Mouse (Mus musculus): ENCODE data around the gene Spta1. TPM values are rescaled to one million over a fixed set of nuclear protein-coding genes. Genes with fewer than 3 reads are reported as not detected.

The Spta1 gene
- under 1 TPM in 1 of 2 experiments, not detected in 1; 0.05 TPM for total RNA-seq (2021)
- long read RNA-seq, experiment 1: 0 reads
- long read RNA-seq, experiment 2: 0 reads

DNA sequence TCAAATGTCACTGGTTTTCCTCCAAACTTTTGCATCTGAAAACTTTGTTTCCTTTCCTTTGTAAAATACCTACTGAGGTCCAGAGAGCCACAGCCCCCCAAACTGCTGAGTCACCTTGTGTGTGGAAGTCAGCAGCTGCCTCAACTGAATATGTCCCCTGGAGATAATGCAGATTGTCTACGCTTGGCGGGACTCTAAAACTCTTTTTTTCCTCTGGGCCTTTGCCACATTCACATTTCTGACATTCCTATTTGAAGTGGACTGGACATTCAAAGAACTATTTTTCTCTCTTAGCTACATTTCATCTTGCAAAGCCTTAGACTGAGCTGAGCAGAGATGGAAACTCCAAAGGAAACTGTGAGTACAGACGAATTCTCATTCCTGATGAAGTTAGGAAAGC is at the start of gene Spta1:
Spta1 (plus strand) TSS at position 172 of the 400 bp plus-strand sequence.
- TF ChIP-seq CTCF (conservative IDR thresholded peaks at IDR 0.05): no peak
- Histone ChIP-seq H3K4me3 (no peak within 1 kb of the TSS), H3K27ac (no peak within 1 kb of the TSS)
- no peak for DNase-seq (ENCODE audit: low spot score in 2 of 2)

DNA sequence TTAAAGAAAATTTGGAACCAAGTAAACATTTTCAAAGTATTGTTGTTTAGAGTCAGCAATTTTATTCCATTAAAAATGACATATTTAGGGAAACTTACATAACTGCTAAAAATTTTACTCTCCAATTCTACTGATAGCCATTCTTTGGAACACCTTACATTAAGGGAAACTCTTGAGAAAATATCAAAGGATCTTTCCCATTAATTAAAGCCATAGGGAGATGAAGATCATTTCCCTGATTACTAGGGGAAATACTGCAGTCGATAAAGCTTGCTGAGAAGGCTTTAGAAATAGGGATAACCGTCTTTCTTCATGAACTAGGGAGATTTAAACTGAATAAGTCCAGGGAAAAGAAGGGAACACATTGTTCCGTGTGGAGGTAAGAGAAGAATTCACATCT is 41.4 kb upstream of the Spta1 start, which contains the start of gene Olfr424:
Olfr424 (plus strand) TSS at position 301 of the 400 bp plus-strand sequence.
- no peak for TF ChIP-seq CTCF (conservative IDR thresholded peaks at IDR 0.05)

DNA sequence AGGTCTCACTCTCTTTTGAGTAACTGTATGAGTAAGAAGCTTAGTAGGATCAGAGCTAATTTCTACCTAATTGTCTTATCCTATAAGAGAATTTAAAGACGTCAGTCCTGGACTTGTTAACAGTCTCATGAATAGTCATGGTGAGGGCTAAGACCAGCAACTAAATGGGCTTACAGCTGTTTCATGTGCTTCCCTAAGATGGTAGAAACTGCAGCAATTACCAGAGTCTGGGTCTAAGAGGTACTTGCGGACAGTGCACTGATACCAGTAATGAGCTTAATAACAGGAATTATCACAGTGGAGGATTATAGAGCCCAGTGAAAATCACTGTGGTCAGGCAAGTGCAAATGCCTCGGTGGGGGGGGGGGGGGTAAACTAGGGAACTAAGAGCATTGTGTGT is 40.6 kb upstream of the Spta1 start:
- DNase-seq (ENCODE audit: low spot score in 2 of 2): no peak
- TF ChIP-seq CTCF (conservative IDR thresholded peaks at IDR 0.05): no peak
- no peak overlapping the region for H3K27ac ChIP-seq
- no peak overlapping the region for H3K4me3 ChIP-seq

More for the DNA sequence above, 41.4 kb upstream of the Spta1 start, which contains the start of gene Olfr424:
- DNase-seq (ENCODE audit: low spot score in 2 of 2): no peak
- H3K27ac ChIP-seq: no peak within 1 kb of the TSS
- H3K4me3 ChIP-seq: no peak within 1 kb of the TSS

DNA sequence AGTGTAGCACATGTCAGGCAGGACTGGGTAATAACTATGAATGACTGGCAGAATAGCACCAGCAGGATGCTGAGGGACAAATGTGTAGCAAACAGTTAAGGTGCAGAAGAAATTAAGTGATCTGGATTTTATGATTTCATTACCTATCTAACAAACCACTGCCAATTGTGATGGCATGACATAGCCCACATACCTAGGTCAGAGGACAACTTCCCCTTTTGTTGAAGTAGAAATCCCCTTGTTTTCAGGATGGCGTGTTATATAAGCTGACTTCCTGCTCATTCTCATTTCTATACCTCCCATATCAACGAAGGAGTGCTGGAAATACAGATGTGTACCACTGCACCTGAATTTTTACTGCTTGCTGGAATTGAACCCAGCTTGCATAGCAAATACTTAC is 31.2 kb upstream of the Spta1 start:
- Histone ChIP-seq H3K27ac (no peak overlapping the region), H3K4me3 (no peak overlapping the region)
- DNase-seq (ENCODE audit: low spot score in 2 of 2): no peak
- no peak for TF ChIP-seq CTCF (conservative IDR thresholded peaks at IDR 0.05)

DNA sequence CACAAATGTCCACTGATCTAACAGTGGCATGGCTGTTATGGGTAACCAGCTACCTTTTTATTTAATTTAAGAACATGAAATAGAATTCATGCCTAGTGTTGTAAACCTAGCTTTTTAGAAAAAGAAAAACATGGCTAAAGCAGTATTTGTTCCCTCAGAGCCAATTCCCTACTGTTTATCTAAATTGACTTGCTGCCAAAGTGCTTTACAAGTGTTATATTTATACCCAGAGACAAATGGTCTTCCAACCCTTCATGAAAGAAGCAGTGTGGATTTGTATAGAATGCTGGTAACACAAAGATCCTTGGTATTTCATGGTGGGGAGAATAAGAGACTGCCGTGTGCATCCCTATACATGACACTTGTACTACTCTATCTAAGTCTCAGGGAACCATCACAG is 25.9 kb upstream of the Spta1 start:
- no peak for TF ChIP-seq CTCF (conservative IDR thresholded peaks at IDR 0.05)
- no peak overlapping the region for H3K4me3 ChIP-seq
- no peak for DNase-seq (ENCODE audit: low spot score in 2 of 2)

DNA sequence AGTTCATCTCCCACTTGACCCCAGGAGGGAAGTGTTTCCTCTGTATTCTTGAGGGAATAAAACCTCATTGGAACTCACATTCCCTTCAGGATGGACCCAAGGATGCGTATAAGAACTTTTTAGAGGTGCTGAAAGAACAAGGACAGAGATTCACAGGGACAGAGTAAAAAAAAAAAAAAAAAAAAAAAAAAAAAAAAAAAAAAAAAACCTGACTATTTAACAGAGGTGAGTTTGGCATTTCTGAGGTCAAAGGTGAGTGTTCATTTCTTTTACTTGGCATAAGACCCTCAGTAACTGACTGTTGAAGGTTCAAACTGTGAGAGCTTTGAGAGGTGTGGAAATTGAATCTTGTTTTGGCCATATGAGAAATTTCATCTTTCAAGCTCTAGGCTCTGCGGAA is 23.3 kb upstream of the Spta1 start:
- DNase-seq (ENCODE audit: low spot score in 2 of 2): no peak
- Histone ChIP-seq H3K4me3 (no peak overlapping the region), H3K27ac (no peak overlapping the region)
- TF ChIP-seq CTCF (conservative IDR thresholded peaks at IDR 0.05): no peak

More for the DNA sequence above, 25.9 kb upstream of the Spta1 start:
- no peak overlapping the region for H3K27ac ChIP-seq

DNA sequence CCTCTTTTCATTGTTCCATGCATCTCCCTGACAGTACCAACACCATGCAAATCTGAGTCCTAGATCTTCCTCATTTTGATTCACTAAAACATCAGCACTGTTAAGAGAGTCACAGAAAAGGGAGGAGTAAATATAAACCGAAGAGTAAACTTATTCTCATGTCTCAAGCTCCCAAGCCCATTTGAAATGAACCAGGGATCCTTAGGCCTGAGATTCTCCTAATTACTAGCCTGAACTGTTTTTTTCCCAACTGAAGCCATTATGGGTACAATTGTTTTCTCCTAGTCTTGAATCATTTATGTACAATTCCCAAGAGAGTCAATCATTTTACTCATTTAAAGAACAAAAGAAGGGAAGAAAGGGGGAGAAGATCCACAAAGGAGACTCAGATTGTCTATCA is 17.2 kb upstream of the Spta1 start, which contains the start of gene Olfr420:
Olfr420 (plus strand) TSS at position 301 of the 400 bp plus-strand sequence.
- no peak for TF ChIP-seq CTCF (conservative IDR thresholded peaks at IDR 0.05)
- no peak for DNase-seq (ENCODE audit: low spot score in 2 of 2)
- Histone ChIP-seq H3K4me3 (no peak within 1 kb of the TSS), H3K27ac (no peak within 1 kb of the TSS)

DNA sequence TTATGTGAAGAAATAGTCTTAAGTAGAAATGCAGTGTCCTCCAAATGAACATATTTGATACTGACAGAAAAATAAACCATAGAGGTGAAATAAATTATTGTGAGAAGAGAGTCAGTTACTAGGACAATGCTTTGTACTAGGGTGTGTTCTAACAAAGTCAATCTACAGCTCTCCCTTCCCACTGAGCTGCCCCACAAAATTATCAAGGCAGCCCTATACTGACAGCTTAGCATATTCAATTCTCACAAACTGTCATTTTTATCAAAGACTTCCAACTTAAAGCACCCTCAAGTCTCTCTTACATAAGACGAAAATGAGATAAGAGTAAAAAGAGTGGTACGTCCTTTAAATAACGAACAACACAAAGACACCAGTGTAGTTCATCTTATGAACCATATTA is 15.0 kb upstream of the Spta1 start:
- Histone ChIP-seq H3K4me3 (no peak overlapping the region), H3K27ac (no peak overlapping the region)
- no peak for TF ChIP-seq CTCF (conservative IDR thresholded peaks at IDR 0.05)
- no peak for DNase-seq (ENCODE audit: low spot score in 2 of 2)

DNA sequence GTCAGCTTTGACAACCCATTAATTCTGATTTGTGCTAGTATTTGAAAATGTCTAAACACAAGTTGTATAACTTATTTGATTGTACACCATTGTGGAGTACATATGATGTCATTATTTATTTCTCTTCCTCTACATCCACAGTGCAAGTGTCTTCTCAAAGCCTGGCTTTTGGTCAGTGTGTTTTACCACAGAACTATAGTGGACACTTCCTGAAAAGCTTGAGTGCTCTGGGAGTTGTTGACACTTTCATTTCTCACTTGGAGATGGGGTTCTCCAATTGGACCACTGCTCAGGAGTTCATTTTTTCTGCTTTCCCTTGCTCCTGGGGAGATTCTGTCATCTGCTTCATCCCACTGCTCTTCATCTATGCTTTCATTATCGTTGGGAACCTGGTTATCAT is 14.1 kb upstream of the Spta1 start:
- no peak for TF ChIP-seq CTCF (conservative IDR thresholded peaks at IDR 0.05)
- DNase-seq (ENCODE audit: low spot score in 2 of 2): no peak
- Histone ChIP-seq H3K27ac (no peak overlapping the region), H3K4me3 (no peak overlapping the region)

DNA sequence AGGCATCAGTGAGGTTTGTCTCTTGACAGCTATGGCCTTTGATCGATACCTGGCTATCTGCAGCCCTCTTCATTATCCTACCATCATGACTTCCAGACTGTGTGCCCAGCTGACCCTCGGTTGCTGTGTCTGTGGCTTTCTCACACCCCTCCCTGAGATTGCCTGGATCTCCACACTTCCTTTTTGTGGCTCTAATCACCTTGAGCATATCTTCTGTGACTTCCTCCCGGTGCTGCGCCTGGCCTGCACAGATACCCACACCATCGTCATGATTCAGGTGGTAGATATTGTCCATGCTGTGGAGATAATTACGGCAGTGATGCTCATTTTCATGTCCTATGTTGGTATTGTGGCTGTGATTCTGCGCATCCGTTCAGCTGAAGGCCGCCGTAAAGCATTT is 13.5 kb upstream of the Spta1 start:
- no peak overlapping the region for H3K4me3 ChIP-seq
- no peak overlapping the region for H3K27ac ChIP-seq
- no peak for DNase-seq (ENCODE audit: low spot score in 2 of 2)
- TF ChIP-seq CTCF (conservative IDR thresholded peaks at IDR 0.05): no peak

DNA sequence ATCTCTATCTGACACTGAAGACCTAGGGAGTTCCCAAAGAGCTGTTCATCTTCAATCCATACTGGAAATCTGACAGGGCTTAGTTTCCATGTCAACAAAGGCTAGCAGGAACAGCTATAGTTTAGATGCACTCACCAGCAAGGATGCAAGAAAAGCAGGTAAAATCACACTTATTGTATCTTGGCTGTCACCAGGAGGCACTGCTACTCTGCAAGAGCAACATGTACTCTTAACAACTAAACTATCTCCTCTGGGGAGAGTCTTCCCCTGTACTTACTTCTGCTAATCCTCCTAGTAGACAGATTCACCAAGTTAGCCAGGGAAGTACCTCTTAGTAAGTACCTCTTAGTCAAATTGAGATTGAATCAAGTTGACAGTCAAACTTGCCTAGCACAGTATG is 3.6 kb upstream of the Spta1 start:
- no peak for DNase-seq (ENCODE audit: low spot score in 2 of 2)

DNA sequence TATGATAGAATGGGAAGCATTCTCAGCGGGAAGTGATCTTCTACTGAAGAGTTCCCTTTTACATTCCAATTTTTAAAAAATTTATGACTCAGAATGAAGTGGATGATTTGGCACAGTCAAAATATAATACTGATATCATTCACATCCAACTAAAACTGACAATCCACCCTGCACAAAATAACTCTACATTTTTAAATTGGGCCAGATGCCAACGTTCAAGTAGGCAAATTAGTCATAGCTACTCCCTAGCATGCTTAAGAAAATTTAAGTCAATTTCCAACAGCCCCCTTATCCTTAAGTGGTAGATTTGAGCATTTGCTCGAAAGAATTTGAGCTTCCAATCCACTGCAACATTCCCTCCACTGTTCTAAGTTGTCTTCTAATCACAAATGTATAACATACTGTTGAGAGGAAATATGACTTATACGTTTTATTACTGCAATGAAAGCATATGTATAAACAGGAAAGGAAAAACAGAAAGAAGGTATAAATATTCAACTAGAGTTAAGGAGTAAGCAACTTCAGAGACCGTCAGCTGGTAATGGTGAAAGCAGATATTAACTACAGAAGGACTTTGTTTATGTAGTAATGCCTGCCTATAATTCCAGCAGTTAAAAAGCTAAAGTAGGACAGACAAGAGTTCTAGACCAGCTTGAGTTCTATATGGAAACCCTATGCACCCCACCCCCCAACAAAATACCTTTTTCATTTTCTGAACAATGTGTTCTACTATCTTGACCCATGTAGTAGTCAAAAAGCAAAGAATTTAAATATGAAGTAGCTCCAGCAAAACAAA is 1.7 kb upstream of the Spta1 start:
- no peak for TF ChIP-seq CTCF (conservative IDR thresholded peaks at IDR 0.05)
- no peak overlapping the region for H3K4me3 ChIP-seq
- no peak overlapping the region for H3K27ac ChIP-seq
- DNase-seq (ENCODE audit: low spot score in 2 of 2): peak in 1 of 2 experiments; percentile 37

More for the DNA sequence above, 3.6 kb upstream of the Spta1 start:
- Histone ChIP-seq H3K27ac (no peak overlapping the region), H3K4me3 (no peak overlapping the region)
- TF ChIP-seq CTCF (conservative IDR thresholded peaks at IDR 0.05): no peak

DNA sequence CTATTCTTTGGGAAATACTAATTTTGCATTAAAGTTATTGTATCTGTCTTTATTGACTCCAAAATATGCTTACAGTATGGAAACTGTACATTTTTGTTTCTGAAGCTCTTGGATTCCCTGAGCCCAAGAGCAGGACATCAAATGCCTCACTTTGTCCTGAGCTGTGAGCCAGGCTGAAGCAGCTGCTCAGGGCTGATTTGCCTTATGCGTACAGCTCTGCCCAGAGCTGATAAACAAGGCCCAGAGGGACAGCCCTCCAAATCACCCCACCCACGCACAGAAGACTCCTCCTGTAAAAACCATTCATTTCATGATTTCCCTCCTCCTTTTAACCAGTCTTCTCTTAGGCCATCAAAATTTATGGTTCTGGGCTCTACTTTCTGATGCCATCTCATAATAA is 1.0 kb upstream of the Spta1 start:
- no peak overlapping the region for H3K27ac ChIP-seq
- no peak for TF ChIP-seq CTCF (conservative IDR thresholded peaks at IDR 0.05)
- no peak overlapping the region for H3K4me3 ChIP-seq
- DNase-seq (ENCODE audit: low spot score in 2 of 2): no peak

DNA sequence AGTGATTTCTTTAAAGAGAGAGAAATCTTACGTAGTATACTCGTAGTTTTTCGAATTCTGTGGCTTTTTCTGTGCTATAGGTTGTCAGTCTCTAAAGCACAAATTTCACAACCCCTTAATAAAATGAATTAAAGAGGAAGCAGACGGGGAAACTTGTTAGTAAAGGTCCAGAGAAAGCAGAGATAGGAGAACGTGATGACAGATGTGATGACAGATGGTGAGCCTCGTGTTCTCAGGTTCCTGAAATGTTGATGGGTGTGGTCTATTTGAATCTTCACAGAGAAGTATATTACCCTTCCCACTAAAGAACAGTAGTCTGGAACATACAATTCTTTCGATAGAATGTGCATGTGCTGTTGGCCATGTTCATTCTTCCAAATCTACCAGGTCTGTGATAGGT is 32.1 kb downstream of the Spta1 start:
- no peak for DNase-seq (ENCODE audit: low spot score in 2 of 2)
- no peak overlapping the region for H3K4me3 ChIP-seq
- no peak overlapping the region for H3K27ac ChIP-seq
- TF ChIP-seq CTCF (conservative IDR thresholded peaks at IDR 0.05): no peak

All from layer of hippocampus, adult 2 months (tissue).